Mouse (Mus musculus): ENCODE data around the gene Clk2.
A peak's percentile ranks its signal among the peaks of the same experiment; 100 is the strongest.

GRCm38 (mm10) chr3:89193853-89194252 is 29.3 kb downstream of the Clk2 start:
- peak; percentile 18; the same call in 1 of the 2 replicates for TF ChIP-seq CTCF (IDR thresholded peaks at IDR 0.05; ENCODE audit: extremely low read depth, insufficient read length, insufficient replicate concordance, low read depth, low read length)
- no peak for TF ChIP-seq POLR2A (IDR thresholded peaks at IDR 0.05; ENCODE audit: low read depth, low read length)
